Comparison of ENCODE assay signal across 21 mouse cellular contexts in genomic region chr3:107150872-107151540, GRCm38 (mm10). TPM values are rescaled to one million over a fixed set of nuclear protein-coding genes. Genes with fewer than 3 reads are reported as not detected.
A peak's percentile ranks its signal among the peaks of the same experiment; 100 is the strongest.
DNase-seq lines count a peak whose midpoint lies in the region; ATAC-seq and TF ChIP-seq lines count a peak whose summit lies in the region.
"Had no signal": no experiment of that assay in that cellular context is flagged by ENCODE, and none has a peak within 500 bp of the region (broad histone marks: within the 10 kb centered on the region; RNA-seq: fewer than 3 reads in every experiment).

No protein-coding gene starts in this region.

- no peak for TF ChIP-seq CTCF in layer of hippocampus, adult 2 months (conservative IDR thresholded peaks at IDR 0.05)
- TF ChIP-seq CTCF in brain, embryonic 14.5 days (IDR thresholded peaks at IDR 0.05; ENCODE audit: borderline replicate concordance, extremely low read depth, insufficient read depth, insufficient read length), result no peak
- no peak for TF ChIP-seq CTCF in gastrocnemius, adult 2 months (IDR thresholded peaks at IDR 0.05)

- H3K4me3 ChIP-seq in layer of hippocampus, adult 2 months, result no peak overlapping the region
- no peak overlapping the region for H3K4me3 ChIP-seq in hindbrain, embryonic 12.5 days
- no peak overlapping the region for H3K4me3 ChIP-seq in midbrain, embryonic 15.5 days
- H3K4me3 ChIP-seq in gastrocnemius, adult 2 months, result no peak overlapping the region
- H3K4me3 ChIP-seq: embryonic facial prominence, embryonic 12.5 days; heart, embryonic 13.5 days; limb, embryonic 12.5 days; liver, embryonic 15.5 days had no signal

- peak; percentile 84 for ATAC-seq in hindbrain, embryonic 12.5 days (ENCODE audit: low FRiP score)
- peak; percentile 57; the same call in 1 of the 2 replicates for ATAC-seq in midbrain, embryonic 15.5 days (replicated peaks)
- ATAC-seq: inflammation-experienced regulatory T-cells, adult 6 months had no signal

- no peaks in the 10 kb centered on the region for H3K27me3 ChIP-seq in hindbrain, embryonic 12.5 days
- H3K27me3 ChIP-seq in midbrain, embryonic 15.5 days (replicated peaks), result no peaks in the 10 kb centered on the region
- H3K27me3 ChIP-seq: embryonic facial prominence, embryonic 12.5 days; limb, embryonic 12.5 days; liver, embryonic 15.5 days had no signal

- H3K9me3 ChIP-seq in hindbrain, embryonic 12.5 days (replicated peaks), result no peaks in the 10 kb centered on the region
- no peaks in the 10 kb centered on the region for H3K9me3 ChIP-seq in midbrain, embryonic 15.5 days
- H3K9me3 ChIP-seq: embryonic facial prominence, embryonic 12.5 days; G1E; heart, embryonic 13.5 days; limb, embryonic 12.5 days; liver, embryonic 15.5 days had no signal

- no peaks in the 10 kb centered on the region for H3K36me3 ChIP-seq in hindbrain, embryonic 12.5 days
- H3K36me3 ChIP-seq in midbrain, embryonic 15.5 days (replicated peaks), result no peaks in the 10 kb centered on the region
- H3K36me3 ChIP-seq: embryonic facial prominence, embryonic 12.5 days; G1E; heart, embryonic 13.5 days; limb, embryonic 12.5 days; liver, embryonic 15.5 days had no signal

- 43% methylated on average over 7 of the region's 7 CpGs for WGBS in hindbrain, embryonic 12.5 days
- WGBS in midbrain, embryonic 15.5 days, result 18% methylated on average over 7 of the region's 7 CpGs

- intact Hi-C loops in gastrocnemius, adult 2 months (cut with DNase I), result no loop called here

- no peak for TF ChIP-seq POLR2A in brain, embryonic 14.5 days (IDR thresholded peaks at IDR 0.05; ENCODE audit: borderline replicate concordance, extremely low read depth, insufficient read depth, insufficient read length, poor library complexity, severe bottlenecking)

- H3K9ac ChIP-seq in hindbrain, embryonic 12.5 days, result no peak overlapping the region
- H3K9ac ChIP-seq in midbrain, embryonic 15.5 days, result no peak overlapping the region
- H3K9ac ChIP-seq: embryonic facial prominence, embryonic 12.5 days; heart, embryonic 13.5 days; limb, embryonic 12.5 days; liver, embryonic 15.5 days had no signal

- H3K4me2 ChIP-seq in hindbrain, embryonic 12.5 days (replicated peaks), result no peak overlapping the region
- H3K4me2 ChIP-seq in midbrain, embryonic 15.5 days, result no peak overlapping the region
- H3K4me2 ChIP-seq: embryonic facial prominence, embryonic 12.5 days; heart, embryonic 13.5 days; limb, embryonic 12.5 days; liver, embryonic 15.5 days had no signal

- peaks cover 13% of the 10 kb centered on the region for H3K4me1 ChIP-seq in hindbrain, embryonic 12.5 days
- peaks cover 8% of the 10 kb centered on the region; the same call in 1 of the 2 replicates for H3K4me1 ChIP-seq in midbrain, embryonic 15.5 days
- H3K4me1 ChIP-seq: embryonic facial prominence, embryonic 12.5 days; limb, embryonic 12.5 days; liver, embryonic 15.5 days had no signal

- DNase-seq in layer of hippocampus, adult 2 months (ENCODE audit: low spot score in 2 of 2), result peak; percentile 37 to 38
- no peak for DNase-seq in layer of hippocampus, adult 9-10 months (ENCODE audit: low spot score)
- DNase-seq in brain, embryonic 14.5 days (ENCODE audit: low read depth), result peak; percentile 91
- no peak for DNase-seq in gastrocnemius, adult 2 months
- DNase-seq in testis, postnatal 10 days (ENCODE audit: low spot score), result no peak
- DNase-seq in cerebellum, adult 9-10 months, result no peak
- DNase-seq: adrenal gland, postnatal 14 days; gastrocnemius, postnatal 14 days; lung, postnatal 36 days had no signal

- H3K27ac ChIP-seq in layer of hippocampus, adult 2 months, result peak overlapping the region; percentile 49; the same call in 1 of the 2 replicates
- 0 out of 2 replicates have a peak overlapping the region, but pooled peaks have one; percentile 36 for H3K27ac ChIP-seq in hindbrain, embryonic 12.5 days
- no peak overlapping the region for H3K27ac ChIP-seq in midbrain, embryonic 15.5 days
- H3K27ac ChIP-seq in gastrocnemius, adult 2 months, result no peak overlapping the region
- H3K27ac ChIP-seq: embryonic facial prominence, embryonic 12.5 days; heart, embryonic 13.5 days; kidney, postnatal 0 days; limb, embryonic 12.5 days; liver, embryonic 15.5 days had no signal

RNA-seq across cellular contexts. Expression of gene Kcna10, which starts 31.9 kb away (rescaled TPM):
- total RNA-seq in layer of hippocampus, adult 2 months (2021), result not detected
- polyA plus RNA-seq in brain, embryonic 14.5 days (2012; rRNA removed), result not detected in 2 replicates
- not detected in 2 replicates for polyA plus RNA-seq in hindbrain, embryonic 12.5 days (2016; fragmentation: Nextera tagmentation; extraction: Ambion mirVana)
- not detected in 2 replicates for polyA plus RNA-seq in midbrain, embryonic 15.5 days (2015; fragmentation: Nextera tagmentation; extraction: Ambion mirVana)
- under 1 TPM in 1 of 2 experiments, not detected in 1; 0.11 TPM for total RNA-seq in gastrocnemius, adult 2 months (2021)
- total RNA-seq: adrenal gland, postnatal 14 days; left cerebral cortex, adult 18-20 months had no signal
- polyA plus RNA-seq: C2C12; embryonic facial prominence, embryonic 12.5 days; G1E; heart, embryonic 13.5 days; inflammation-experienced regulatory T-cells, adult 6 months; kidney, postnatal 0 days; limb, embryonic 12.5 days; liver, embryonic 15.5 days had no signal

RNA-seq across cellular contexts. Expression of gene Kcna2, which starts 50.1 kb away (rescaled TPM):
- 10 to 100 TPM; 89.7 to 94.9 TPM for total RNA-seq in layer of hippocampus, adult 2 months (2021)
- 1.6 and 3.9 TPM in 2 replicates for polyA plus RNA-seq in brain, embryonic 14.5 days (2012; rRNA removed)
- 0.57 and 0.67 TPM in 2 replicates for polyA plus RNA-seq in hindbrain, embryonic 12.5 days (2016; fragmentation: Nextera tagmentation; extraction: Ambion mirVana)
- polyA plus RNA-seq in midbrain, embryonic 15.5 days (2015; fragmentation: Nextera tagmentation; extraction: Ambion mirVana), result 1.7 and 1.9 TPM in 2 replicates
- 1 to 10 TPM in 1 of 2 experiments, under 1 TPM in 1; 0.73 to 1.2 TPM for total RNA-seq in gastrocnemius, adult 2 months (2021)
- polyA plus RNA-seq: C2C12; G1E; testis, adult 2 months had no signal

Comparison
In these comparisons a context has a peak if more than half of its experiments do, and no peak if none do; other contexts are left out.
1. DNase-seq: peak in layer of hippocampus, adult 2 months (2 of 2) and brain, embryonic 14.5 days (single experiment); none in layer of hippocampus, adult 9-10 months (single experiment), gastrocnemius, adult 2 months (single experiment), testis, postnatal 10 days (single experiment) and cerebellum, adult 9-10 months (single experiment).
2. H3K27ac ChIP-seq: peak in layer of hippocampus, adult 2 months (single experiment) and hindbrain, embryonic 12.5 days (single experiment); none in midbrain, embryonic 15.5 days (single experiment) and gastrocnemius, adult 2 months (single experiment).